Mouse (Mus musculus) left cerebral cortex, adult 18-20 months (tissue): Measurements from ENCODE around the gene Tmem190. TPM values are rescaled to one million over a fixed set of nuclear protein-coding genes. Genes with fewer than 3 reads are reported as not detected.

Experiments used
- DNase-seq, 2 experiments: peaks; one replicate each; pipeline ENCODE4 v3.0.0; 2021 to 2022; ENCODE audit warnings: low spot score in 2 of 2, mixed read lengths in 1 of 2
- long read RNA-seq, 2 experiments: library from polyadenylated mRNA; stranded (forward); transcript quantifications; one replicate each; pipeline ENCODE4 v2.0.0; 2021
- total RNA-seq, 2 experiments: library from RNA; stranded (reverse); gene quantifications; 2 replicates each; pipeline ENCODE4 v1.2.3; 2021

The Tmem190 gene
- not detected for total RNA-seq
- long read RNA-seq, experiment 1: 0 reads
- long read RNA-seq, experiment 2: 0 reads

DNA sequence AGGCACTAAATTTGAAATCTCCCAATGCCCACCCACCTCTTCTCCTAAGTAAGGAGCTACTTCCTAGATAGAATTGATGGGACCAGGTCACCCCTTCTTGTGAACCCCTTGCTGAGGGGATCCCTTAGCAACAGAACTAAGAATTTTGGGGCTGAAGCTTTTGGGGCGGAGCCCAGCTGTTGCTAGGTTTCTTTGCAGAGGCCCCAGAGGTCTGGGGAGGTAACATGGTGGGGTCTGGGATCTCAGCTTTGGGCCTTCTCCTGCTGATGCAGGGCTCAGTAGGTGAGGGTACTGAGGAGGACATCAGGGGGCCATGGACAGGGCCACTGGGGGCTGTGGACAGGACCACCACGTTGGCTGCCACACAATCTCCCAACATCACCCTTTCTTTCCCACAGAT is at the start of gene Tmem190, which contains the start of gene Il11:
TSS of gene Tmem190 (plus strand) at position 179 of the 400 bp plus-strand sequence.
TSS of gene Il11 (minus strand) at position 101 of the 400 bp plus-strand sequence.
- no peak for DNase-seq

DNA sequence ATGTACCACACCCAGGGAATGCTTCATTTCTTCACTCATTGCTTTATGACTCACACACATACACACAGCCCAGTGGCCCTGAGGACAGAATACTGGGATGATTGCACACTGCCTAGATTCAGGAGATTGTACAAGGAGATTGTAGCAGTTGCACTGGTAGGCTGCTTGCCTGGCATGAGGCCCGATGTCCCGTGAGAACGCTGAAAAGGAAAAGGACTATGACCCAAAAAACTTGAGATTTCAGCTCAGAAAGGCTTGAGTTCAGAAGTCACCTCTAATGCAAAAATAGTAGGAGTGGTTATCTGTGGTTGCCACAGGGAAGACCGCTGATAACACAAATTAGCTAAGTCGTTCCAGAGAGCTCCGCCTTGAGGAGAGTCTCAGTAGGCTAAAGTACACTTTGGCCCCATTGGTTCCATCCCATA is 49.8 kb upstream of the Tmem190 start:
- DNase-seq: no peak

DNA sequence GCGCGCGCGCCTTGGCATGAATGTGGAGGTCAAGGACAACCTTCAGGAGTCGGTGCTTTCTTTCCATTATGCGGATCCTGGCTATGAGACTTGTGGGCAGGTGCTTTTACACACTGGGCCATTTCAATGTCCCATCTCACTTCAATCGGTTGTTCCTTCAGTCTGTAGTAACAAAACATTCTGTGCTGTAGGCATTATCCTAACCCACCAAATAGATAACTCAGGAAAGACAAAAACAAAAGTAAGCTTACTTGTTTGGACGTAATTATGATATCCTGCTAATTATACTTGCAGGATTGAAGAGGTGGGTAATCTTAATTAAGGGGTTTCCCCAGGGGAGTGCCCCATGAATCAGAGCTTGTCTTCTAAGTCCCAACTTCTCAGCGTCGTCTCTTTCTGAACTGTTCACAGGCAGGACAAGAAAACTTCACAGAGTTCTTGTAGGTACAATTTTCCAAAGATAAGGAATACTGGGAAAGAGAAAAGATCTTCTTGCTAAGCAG is 43.6 kb upstream of the Tmem190 start:
- DNase-seq: no peak

DNA sequence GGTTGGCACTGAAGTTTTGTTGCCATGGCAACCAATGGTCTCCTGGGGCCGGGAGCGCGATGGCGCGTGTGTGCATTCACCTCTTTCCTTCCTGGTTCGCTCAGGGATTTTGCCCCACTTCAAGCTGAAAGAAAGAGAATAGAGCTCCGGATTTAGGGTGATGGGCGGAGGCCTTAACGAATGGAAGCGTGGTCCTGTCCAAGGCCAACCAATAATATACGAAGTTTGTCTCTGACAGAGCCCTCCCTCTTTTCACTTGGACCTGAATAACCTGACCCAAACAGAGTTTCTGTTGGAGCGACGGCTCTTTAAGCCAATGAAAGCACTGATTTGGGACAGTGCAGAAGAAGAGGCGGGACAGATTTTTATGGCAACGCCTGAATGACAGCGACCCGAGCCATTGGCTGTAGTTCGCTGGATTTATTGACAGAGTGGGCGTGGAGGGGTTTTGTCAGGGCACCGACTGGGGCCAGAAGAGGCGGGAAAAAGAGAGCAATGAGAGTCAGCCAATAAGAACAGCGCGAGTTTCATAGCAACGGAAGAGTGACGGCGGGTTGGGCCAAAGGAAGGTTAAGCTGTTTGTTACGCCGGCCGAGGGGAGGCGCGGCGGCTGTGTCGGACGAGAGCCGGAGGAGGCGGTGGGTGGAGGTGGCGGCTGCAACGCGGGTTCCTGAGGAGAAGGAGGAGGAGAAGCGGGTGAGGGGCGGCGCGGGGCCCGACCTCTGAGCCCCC is 43.0 kb upstream of the Tmem190 start, which contains the start of gene Kmt5c:
TSS of gene Kmt5c (plus strand) at position 572 of the 732 bp plus-strand sequence.
- peak; percentile 97 to 99 for DNase-seq

DNA sequence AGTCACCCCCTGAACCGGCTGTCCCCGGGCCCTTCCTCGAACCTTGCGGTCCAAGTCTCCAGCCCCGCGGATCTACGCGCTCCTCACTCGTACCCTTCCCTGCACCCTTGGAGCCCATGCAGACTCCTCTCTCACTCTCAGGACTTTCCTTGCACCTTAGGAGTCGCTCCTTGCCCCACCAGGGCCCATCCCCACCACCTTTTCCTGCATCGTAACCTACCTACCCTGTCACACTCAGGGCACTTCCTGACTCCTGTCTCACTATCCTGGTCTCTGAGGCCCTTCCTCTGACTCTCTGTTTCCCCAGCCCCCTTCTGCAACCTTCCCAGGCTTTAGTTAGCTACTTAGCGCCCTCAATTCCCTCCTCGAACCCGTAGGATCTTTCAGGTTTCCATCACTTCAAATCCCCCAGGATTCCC is 42.4 kb upstream of the Tmem190 start:
- DNase-seq: no peak

DNA sequence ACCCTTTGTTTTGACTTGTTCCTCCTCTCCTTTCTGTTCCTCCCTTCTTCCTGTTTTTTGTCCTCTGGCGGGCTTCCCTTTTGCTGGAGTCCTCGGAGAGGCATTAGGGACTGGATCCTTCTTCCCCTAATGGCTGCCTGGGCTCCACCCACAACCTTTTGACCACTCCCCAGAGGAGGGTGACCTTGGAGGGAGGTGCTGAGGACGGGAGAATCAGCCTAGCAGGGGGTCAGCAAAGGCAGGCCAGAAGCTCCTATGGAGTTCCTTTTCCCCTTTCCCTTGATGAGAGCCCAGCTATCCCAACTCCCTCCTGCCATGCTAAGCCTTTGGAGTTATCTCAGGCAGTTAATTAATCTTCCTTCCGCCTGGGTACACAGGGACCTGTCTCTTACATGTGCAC is 41.6 kb upstream of the Tmem190 start:
- DNase-seq: no peak

DNA sequence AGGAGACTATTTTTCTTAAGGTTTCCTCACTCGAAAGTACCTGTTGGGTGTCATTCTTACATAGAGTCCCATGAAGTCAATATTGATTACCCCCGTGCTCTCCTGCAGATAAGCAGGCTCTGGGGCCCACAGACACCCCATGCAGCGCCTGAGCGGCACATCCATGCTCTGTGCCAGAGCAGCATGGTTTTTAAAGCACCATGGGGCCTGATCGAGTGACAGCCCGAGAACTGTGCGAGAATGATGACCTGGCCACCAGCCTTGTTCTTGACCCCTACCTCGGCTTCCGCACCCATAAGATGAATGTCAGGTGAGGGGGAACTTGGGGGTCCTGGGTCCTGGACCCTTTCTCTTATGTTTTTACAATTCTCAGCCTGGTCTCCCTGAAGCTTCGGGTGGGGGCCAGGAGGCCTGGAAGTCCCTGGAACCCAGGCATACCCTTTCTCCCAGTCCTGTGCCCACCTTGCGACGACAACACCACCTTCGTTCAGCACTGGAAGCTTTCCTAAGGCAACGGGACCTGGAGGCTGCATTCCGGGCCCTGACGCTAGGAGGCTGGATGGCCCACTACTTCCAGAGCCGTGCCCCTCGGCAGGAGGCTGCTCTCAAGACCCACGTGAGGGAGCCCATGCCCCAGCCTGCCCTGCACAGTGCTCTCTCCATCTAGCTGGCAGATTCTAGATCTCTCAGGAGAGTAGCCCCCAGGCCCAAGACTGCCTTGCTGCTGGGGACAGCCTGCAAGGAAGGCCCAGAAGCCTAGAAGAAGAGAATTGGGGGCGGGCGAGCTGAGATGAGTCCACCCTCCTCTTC is 40.9 kb upstream of the Tmem190 start:
- DNase-seq: no peak

DNA sequence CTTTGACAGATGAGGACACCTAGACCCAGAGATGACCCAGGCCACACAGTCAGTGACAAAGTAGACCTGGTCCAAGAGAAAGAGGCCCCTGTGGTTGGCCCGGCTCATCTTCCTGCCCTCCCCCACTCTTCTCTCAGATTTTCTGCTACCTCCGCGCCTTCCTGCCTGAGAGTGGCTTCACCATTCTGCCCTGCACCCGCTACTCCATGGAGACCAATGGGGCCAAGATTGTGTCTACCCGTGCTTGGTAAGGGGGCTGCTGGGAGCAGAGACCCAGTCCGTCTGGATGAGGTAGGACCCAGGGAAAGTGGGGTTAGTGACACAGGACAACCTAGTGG is 40.3 kb upstream of the Tmem190 start:
- no peak for DNase-seq

DNA sequence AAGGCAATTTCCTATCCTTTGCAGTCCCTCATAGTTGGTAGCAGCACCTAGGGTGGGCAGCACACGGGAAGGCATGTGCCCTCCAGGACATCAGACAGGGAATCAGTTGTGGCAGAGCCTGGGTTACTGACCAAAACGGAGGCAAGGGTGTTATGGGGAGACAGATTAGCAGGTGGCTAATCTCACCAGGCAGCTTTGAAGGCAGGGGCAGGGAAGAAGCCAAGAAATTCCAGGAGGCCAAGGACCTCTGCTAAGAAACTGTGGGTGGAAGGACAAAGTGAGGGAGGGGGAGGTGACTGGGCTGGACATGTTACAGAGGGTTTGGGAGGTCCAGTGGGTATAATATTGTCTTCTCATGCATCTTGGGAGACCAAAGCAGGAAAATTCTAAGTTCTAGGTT is 39.4 kb upstream of the Tmem190 start:
- DNase-seq: no peak

DNA sequence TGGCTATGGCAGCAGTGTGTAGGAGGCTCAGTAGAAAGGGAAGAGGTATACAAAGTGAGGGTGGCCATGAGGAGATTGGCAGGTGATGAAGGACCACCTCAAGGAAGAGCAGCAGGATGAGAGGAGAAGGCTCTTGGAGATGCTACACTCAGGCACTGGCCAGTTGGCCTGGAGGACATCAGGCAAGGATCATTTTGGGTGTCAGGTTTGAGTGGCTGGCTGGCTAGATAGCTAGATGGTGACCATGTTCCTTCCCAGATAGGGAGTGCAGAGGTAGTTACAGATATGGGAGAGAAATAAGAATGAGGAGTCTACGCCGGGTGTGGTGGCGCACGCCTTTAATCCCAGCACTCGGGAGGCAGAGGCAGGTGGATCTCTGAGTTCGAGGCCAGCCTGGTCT is 37.9 kb upstream of the Tmem190 start:
- DNase-seq: no peak

DNA sequence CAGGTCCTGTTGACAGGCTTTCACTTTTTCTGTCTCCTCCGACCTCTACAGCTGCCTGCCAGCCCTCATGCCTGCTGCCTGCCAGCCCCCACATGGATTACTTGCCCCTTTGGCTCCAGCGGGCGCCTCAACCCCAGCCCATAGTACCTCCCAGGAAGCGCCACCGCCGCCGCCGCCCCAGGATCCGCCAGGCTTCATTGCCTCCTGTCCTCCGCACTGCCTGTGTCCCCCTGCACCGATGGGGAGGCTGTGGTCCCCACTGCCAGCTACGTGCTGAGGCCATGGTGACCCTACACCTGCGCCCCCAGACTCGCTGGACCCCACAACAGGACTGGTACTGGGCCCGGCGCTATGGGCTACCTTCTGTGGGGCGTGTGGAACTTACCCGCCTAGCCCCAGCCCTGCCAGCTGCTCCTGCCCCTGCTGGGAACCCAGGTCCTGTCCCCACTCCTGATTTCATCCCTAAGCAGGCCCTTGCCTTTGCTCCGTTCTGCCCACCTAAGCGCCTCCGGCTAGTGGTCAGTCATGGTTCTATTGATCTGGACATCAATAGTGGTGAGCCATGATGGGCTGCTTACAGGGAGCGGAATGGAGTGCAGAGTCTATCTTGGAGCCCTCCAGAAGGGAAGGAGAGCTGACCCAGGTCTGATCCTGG is 36.3 kb upstream of the Tmem190 start:
- no peak for DNase-seq

DNA sequence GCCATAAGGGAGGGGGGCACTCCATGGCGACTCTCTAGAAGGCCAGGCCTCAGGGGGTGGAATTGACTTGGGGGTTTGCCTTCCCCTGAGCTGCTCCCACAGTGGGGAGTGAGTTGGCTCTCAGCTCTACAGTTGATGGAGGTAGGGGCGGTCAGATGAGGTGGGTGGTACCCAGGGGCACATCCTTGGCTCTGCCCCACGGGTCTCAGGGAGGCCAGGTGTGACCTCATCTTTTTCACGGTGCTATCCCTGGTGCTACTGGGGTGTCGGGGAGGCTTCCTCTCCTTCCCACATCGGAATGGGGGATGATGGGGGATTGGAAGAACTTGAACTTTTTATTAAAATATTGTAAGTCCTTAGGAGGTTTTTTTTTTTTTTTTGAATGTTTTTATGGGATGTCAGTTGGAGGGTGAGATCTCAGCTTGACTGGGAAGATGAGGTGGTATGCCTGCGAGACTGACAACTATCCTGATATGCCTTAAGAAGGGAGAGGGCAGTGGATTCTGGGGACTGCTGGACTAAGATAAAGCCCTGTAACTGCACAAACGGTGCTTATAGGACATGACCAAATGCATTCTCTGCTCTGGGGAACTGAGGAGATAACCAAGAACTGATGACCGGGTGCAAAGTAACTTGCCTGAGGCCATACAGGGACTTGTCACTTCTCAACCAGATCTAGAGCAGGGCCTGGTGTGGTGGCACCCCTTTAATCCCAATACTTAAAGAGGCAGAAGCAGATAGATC is 35.4 kb upstream of the Tmem190 start:
- DNase-seq: no peak

DNA sequence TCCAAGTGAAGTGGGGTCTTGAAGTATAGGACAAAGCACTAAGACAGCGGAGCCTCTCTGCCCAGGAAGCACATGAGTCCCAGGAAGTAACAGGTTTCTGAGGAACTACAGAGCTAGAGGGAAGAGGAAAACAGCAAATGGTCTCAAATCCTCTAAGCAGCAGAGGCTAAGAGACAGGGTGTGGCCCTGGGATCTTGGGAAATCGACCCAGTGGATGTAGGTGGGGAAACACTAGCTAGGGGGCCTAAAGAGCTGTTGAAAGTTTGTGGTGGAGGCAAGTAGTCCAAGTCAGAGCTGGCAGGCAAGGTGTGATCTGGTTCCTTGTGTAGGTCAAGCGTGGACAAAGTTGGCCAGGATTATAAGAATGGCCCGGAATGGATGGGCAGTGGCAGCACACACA is 34.4 kb upstream of the Tmem190 start:
- DNase-seq: no peak

DNA sequence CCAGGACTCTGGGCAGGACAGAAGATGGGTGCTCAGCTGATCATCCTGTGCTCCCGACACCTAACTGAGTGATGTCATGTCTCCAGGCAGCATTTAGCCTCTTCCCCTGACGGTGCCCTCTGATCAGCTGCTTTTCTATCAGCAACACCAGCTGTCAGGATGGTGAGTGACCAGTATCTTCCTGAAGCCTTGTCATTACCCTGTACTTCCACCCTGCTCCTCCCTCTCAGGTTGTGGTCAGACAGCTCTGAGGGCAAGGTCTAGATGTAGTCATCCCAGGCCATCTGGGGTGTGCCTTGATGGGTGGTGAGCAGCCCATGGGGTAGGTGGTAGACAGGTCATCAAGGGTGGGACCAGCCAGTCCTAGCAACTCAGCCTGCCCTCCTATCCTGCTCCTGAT is 33.6 kb upstream of the Tmem190 start:
- DNase-seq: no peak

DNA sequence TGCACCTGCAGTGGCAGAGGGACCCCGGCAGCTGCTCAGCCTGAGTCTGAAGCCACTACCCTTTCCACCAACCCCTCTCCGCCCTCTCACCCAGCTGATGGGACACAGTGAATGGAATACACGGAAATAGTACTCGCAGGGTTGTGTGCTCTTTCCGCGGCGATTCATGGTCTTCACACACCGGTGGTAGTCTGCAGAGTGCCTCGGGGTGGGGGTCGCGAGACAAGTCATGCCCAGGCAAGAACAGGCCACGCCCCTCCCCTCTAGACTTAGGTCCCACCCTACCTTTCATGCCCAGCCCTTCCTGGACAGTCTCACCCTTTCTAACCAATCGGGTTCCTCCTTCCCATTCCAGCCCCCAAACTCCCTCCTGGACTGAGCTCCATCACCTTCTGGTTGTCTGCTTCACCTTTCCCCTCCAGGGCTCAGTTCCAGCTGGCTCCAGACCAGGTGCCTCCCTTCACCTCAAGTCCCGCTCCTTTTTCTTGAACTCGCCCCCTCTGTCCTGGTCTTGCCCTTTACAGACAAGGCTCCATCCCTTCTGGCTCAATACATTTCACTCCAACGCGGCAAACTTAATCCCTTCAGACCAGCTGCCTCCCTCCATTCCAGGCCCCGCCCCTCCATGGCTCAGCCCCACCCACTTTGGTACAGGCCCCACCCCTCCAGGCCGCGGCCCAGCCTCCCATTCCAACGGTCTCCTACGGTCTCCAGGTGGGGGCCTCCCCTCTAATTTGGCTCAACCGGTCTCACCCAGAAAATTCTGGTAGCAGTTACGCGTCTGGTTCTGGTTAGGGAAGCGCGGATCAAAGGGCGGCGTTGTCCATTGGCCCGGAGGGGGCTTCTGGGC is 30.5 kb upstream of the Tmem190 start:
- no peak for DNase-seq

DNA sequence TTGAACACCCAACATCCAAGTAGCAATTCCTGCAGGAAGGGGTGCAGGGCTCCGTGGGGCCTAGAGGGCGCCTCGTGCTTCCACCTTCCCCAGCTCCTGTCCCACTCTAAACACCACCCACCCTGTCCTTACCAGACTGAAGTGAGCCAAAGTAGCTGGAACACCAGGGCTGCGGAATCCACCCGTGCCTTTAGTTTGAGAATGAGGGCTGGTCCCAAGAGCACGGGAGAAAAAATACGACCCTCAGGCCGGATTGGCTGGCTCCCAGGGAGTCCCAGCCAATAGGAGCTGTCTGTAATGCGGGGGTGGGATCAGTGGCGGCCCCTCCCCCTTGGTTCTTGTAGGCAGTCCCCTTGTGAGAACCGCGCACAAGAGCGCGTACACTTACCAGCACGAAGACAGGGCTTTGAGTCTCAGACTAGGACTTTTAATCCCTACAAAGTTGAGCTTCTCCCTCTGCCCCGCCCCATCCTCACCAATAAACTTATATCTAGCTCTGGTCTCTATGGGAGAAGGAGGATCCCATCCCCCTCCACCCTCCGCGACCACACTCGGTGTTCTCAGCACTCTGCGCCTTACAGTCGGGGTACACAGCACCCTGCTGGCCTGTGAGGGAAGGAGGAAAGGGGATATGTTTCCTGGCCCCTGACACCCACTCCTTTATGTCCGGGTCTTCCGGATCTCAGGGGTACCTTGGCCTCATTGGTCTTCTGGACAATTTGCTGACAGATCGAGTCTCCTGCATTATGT is 29.7 kb upstream of the Tmem190 start, which contains the start of gene Cox6b2:
TSS of gene Cox6b2 (minus strand) at position 274 of the 750 bp plus-strand sequence.
- DNase-seq: peak in 1 of 2 experiments; percentile 25

DNA sequence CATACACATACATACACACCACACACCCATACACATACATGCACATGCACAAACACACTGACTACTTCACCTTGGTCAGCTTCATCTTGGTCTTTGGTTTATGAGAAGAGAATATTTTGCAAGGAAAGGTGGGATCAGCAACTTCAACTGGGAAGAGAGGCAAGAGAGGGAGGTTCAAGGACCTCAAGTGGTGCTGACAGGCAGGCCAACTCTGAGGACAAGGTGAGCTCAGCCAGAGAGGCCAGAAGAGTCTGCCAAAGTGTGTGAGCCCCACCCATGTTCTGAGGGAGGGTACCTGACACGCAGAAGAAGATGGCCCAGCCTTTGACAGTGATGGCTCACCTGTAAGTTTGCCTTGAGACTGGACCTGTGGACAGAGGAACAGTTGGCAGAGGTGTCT is 23.1 kb upstream of the Tmem190 start:
- DNase-seq: no peak

DNA sequence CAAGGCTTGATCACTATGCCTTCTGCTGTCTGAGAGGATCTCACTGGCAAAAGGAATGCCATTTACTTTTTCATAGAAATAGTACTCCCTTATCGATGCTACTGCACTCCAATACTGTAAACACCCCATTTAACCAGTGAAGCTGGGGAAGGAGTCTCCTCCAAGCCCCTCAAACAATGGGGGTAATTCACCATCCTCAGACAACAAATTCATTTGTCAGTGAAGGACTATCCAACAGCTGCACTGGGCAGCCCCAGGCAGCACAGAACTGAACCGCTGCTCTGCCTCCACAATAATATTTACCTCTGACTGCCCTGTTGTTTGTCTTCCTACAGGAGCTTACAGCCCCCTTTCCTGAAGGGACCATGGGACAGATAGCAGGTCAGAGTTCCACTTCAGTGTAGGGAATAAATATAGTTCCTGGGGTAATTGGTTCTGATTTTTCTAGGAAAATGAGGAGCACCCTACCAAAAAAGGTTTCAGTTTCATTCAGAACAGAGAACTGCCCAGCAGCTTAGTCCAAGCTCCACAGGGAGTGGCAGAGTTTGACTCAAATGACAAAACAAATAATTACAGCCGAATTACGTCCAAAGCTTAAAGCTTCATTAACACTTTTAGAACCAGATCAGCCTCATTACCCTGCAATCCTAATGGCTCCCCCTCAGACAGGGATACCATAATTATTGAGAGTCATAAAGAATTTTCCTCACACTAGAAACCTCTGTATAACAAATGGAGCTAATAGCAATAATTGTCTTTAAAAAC is 17.6 kb upstream of the Tmem190 start:
- no peak for DNase-seq
